Mouse (Mus musculus): ENCODE data around the gene Mrc2.

The Mrc2 gene

GRCm38 (mm10) chr11:105292124-105293071, at the start of gene Mrc2:
Mrc2 (plus strand) TSS chr11:105292643.
- no peak for DNase-seq

GRCm38 (mm10) chr11:105246369-105246768, 46.1 kb upstream of the Mrc2 start:
- DNase-seq = no peak

GRCm38 (mm10) chr11:105246785-105247184, 45.7 kb upstream of the Mrc2 start:
- DNase-seq = no peak

GRCm38 (mm10) chr11:105247321-105247720, 45.1 kb upstream of the Mrc2 start:
- DNase-seq = no peak

GRCm38 (mm10) chr11:105259733-105260132, 32.7 kb upstream of the Mrc2 start:
- DNase-seq = no peak

- no peak for DNase-seq
These were observed 31.3 kb upstream of the Mrc2 start for GRCm38 (mm10) chr11:105261116-105261515.

- no peak for DNase-seq
These were observed 30.7 kb upstream of the Mrc2 start for GRCm38 (mm10) chr11:105261601-105262351.

- DNase-seq = no peak
These were observed 27.9 kb upstream of the Mrc2 start for GRCm38 (mm10) chr11:105264506-105264905.

GRCm38 (mm10) chr11:105264988-105265387, 27.5 kb upstream of the Mrc2 start:
- DNase-seq = no peak

GRCm38 (mm10) chr11:105270155-105270554, 22.3 kb upstream of the Mrc2 start:
- DNase-seq = no peak

GRCm38 (mm10) chr11:105280456-105280855, 12.0 kb upstream of the Mrc2 start:
- DNase-seq = no peak

- no peak for DNase-seq
These were observed 11.2 kb upstream of the Mrc2 start for GRCm38 (mm10) chr11:105281291-105281690.

- no peak for DNase-seq
These were observed 10.5 kb upstream of the Mrc2 start for GRCm38 (mm10) chr11:105281763-105282459.

GRCm38 (mm10) chr11:105282460-105282859, 10.0 kb upstream of the Mrc2 start:
- no peak for DNase-seq

- no peak for DNase-seq
These were observed 9.4 kb upstream of the Mrc2 start for GRCm38 (mm10) chr11:105283016-105283415.

GRCm38 (mm10) chr11:105285720-105286119, 6.7 kb upstream of the Mrc2 start:
- no peak for DNase-seq

- DNase-seq = no peak
These were observed 3.0 kb upstream of the Mrc2 start for GRCm38 (mm10) chr11:105289403-105289802.

GRCm38 (mm10) chr11:105291681-105292123, 741 bp upstream of the Mrc2 start:
- no peak for DNase-seq

GRCm38 (mm10) chr11:105293101-105293581, 698 bp downstream of the Mrc2 start:
- no peak for DNase-seq

- DNase-seq = no peak
These were observed 1.6 kb downstream of the Mrc2 start for GRCm38 (mm10) chr11:105293901-105294494.

GRCm38 (mm10) chr11:105296084-105296483, 3.6 kb downstream of the Mrc2 start:
- DNase-seq = no peak

GRCm38 (mm10) chr11:105310197-105310596, 17.8 kb downstream of the Mrc2 start:
- DNase-seq = no peak
